Mouse (Mus musculus) E14TG2a.4 (cell line): ENCODE measurements around the gene Chaf1a.
"Not testable (repeated sequence)": the region's sequence is repeated elsewhere in the genome, so short reads cannot be mapped to it uniquely, and the experiment has no call there.

Experiments
- CTCF ChIP-seq: conservative IDR thresholded peaks from 2 replicates; pipeline ENCODE4 v1.5.1; 2014; ENCODE audit warnings: low read length
- POU5F1 ChIP-seq: IDR thresholded peaks from 2 replicates; pipeline ENCODE4 v1.6.1; 2014; ENCODE audit warnings: low read length, borderline replicate concordance

GRCm38 (mm10) chr17:56078361-56078760, 38.1 kb downstream of the Chaf1a start:
- not testable (repeated sequence) for TF ChIP-seq CTCF, POU5F1
